Mouse (Mus musculus): Measurements from ENCODE around the gene D13Ertd608e. TPM values are rescaled to one million over a fixed set of nuclear protein-coding genes. Genes with fewer than 3 reads are reported as not detected.
"Not testable (repeated sequence)": the region's sequence is repeated elsewhere in the genome, so short reads cannot be mapped to it uniquely, and the experiment has no call there.

Gene D13Ertd608e
- polyA plus RNA-seq, 1 experiment from 2014 or later: not detected

DNA sequence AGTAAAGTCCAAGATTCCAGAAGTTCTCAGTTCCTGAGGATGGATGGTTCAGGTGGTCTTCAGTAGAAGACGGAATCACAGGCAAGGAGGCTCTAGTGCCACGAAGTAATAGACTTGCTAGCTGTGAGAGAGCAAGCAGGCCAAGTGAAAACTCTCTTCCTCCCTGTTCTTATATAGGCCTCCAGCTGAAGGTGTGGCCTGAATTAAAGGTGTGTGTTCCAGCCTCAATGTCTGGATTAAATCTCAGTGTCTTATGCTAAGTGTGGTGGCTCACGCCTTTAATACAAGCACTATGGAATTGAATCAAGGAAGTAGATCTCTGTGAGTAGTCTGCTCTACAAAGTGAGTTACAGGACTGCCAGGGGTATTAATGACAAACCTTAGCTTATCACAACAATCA is 58.9 kb downstream of the D13Ertd608e start, which contains the start of gene Tcstv1:
Gene Tcstv1 (minus strand): TSS at position 101 of the 400 bp plus-strand sequence.
- not testable (repeated sequence) for H3K27ac ChIP-seq (ENCODE audit: low read depth, low read length); H3K4me1 ChIP-seq (ENCODE audit: control insufficient read depth, insufficient read depth, low read length); H3K9me3 ChIP-seq (ENCODE audit: control insufficient read depth, low read length); ATAC-seq (ENCODE audit: low read depth); H3K4me3 ChIP-seq (ENCODE audit: low read depth, low read length); H3K36me3 ChIP-seq (ENCODE audit: control insufficient read depth, insufficient read depth, low read length); H3K27me3 ChIP-seq (ENCODE audit: control insufficient read depth, insufficient read depth, low read length); H3K4me2 ChIP-seq (ENCODE audit: low read depth, low read length); H3K9ac ChIP-seq (replicated peaks; ENCODE audit: low read depth, low read length)
- 83% methylated on average over 3 of the region's 3 CpGs for WGBS

Other genes with a start within 250 kb of the D13Ertd608e start
- 0.37 and 0.53 TPM in 2 replicates for gene Ccl28, start 212.2 kb upstream of the D13Ertd608e start, polyA plus RNA-seq (2014; fragmentation: Nextera tagmentation; extraction: Ambion mirVana)
- gene Hmgcs1, start 145.6 kb upstream of the D13Ertd608e start, polyA plus RNA-seq (2014; fragmentation: Nextera tagmentation; extraction: Ambion mirVana): 506 and 536 TPM in 2 replicates
- 5.3 and 5.9 TPM in 2 replicates for gene Nim1k, start 80.1 kb upstream of the D13Ertd608e start, polyA plus RNA-seq (2014; fragmentation: Nextera tagmentation; extraction: Ambion mirVana)
- 38.4 and 38.7 TPM in 2 replicates for gene Zfp131, start 45.1 kb upstream of the D13Ertd608e start, polyA plus RNA-seq (2014; fragmentation: Nextera tagmentation; extraction: Ambion mirVana)
- not detected in 2 replicates for gene AF067063, start 5.8 kb upstream of the D13Ertd608e start, polyA plus RNA-seq (2014; fragmentation: Nextera tagmentation; extraction: Ambion mirVana)
- gene Tcstv1, start 58.8 kb downstream of the D13Ertd608e start, polyA plus RNA-seq (2014; fragmentation: Nextera tagmentation; extraction: Ambion mirVana): not detected in 2 replicates
- not detected in 2 replicates for gene Gm21761, start 93.3 kb downstream of the D13Ertd608e start, polyA plus RNA-seq (2014; fragmentation: Nextera tagmentation; extraction: Ambion mirVana)
- not detected in 2 replicates for gene B020031M17Rik, start 114.8 kb downstream of the D13Ertd608e start, polyA plus RNA-seq (2014; fragmentation: Nextera tagmentation; extraction: Ambion mirVana)
- not detected in 2 replicates for gene Gm36079, start 191.0 kb downstream of the D13Ertd608e start, polyA plus RNA-seq (2014; fragmentation: Nextera tagmentation; extraction: Ambion mirVana)
- not detected in 2 replicates for gene Gm21188, start 216.2 kb downstream of the D13Ertd608e start, polyA plus RNA-seq (2014; fragmentation: Nextera tagmentation; extraction: Ambion mirVana)

Measured in neural tube, embryonic 14.5 days (tissue).